Mouse (Mus musculus) midbrain, postnatal 0 days (tissue): ENCODE measurements at regions not wholly inside any gene's neighbourhood (a gene's known extent, or its start where the extent isn't known, plus 50 kb on each side); places are given as distances from the start of the nearest gene placed in this dataset.
A peak's percentile ranks its signal among the peaks of the same experiment; 100 is the strongest.

Source experiments
- ATAC-seq: fragments of 200-750 bp; cut with Nextera tagmentation; 2 replicates; pipeline ENCODE4 v1.8.0; 2017; ENCODE audit warnings: moderate number of reproducible peaks, mild to moderate bottlenecking, moderate TSS enrichment, moderate library complexity; ENCODE audit not compliant: low FRiP score
- DNase-seq: peaks from one replicate; pipeline ENCODE4 v3.0.0-alpha.2; 2015; ENCODE audit warnings: low spot score
- H3K27ac ChIP-seq: fragments of 300-500 bp; sonication (generic); 2 replicates; pipeline ENCODE4 v1.5.1; 2014; ENCODE audit warnings: low read depth, mild to moderate bottlenecking, low read length, mixed read lengths
- H3K27me3 ChIP-seq: fragments of 300-500 bp; sonication (generic); 2 replicates; pipeline ENCODE4 v1.6.1; 2014; ENCODE audit warnings: low read length, control low read depth, mixed read lengths; ENCODE audit not compliant: insufficient read depth
- H3K36me3 ChIP-seq: fragments of 300-500 bp; sonication (generic); 2 replicates; pipeline ENCODE4 v1.6.1; 2014; ENCODE audit warnings: low read length, control low read depth, mixed read lengths; ENCODE audit not compliant: insufficient read depth
- H3K4me1 ChIP-seq: fragments of 300-500 bp; sonication (generic); 2 replicates; pipeline ENCODE4 v1.6.1; 2014; ENCODE audit warnings: mild to moderate bottlenecking, control low read depth, antibody characterized with exemption, low read length, mixed read lengths; ENCODE audit not compliant: insufficient read depth
- H3K4me2 ChIP-seq: fragments of 300-500 bp; sonication (generic); 2 replicates; pipeline ENCODE4 v1.6.1; 2014; ENCODE audit warnings: low read depth, mild to moderate bottlenecking, low read length, mixed read lengths; ENCODE audit not compliant: poor library complexity, severe bottlenecking
- H3K4me3 ChIP-seq: fragments of 300-500 bp; sonication (generic); 2 replicates; pipeline ENCODE4 v1.5.1; 2014; ENCODE audit warnings: low read depth, mild to moderate bottlenecking, low read length, moderate library complexity
- H3K9ac ChIP-seq: fragments of 300-500 bp; sonication (generic); replicated peaks from 2 replicates; pipeline ENCODE4 v1.6.1; 2014; ENCODE audit warnings: mild to moderate bottlenecking, low read length, moderate library complexity, mixed read lengths; ENCODE audit not compliant: poor library complexity, severe bottlenecking
- H3K9me3 ChIP-seq: fragments of 300-500 bp; sonication (generic); 2 replicates; pipeline ENCODE4 v1.6.1; 2016; ENCODE audit warnings: low read length, control low read depth
- CTCF ChIP-seq: IDR thresholded peaks from 2 replicates; pipeline ENCODE4 v1.5.1; 2016; ENCODE audit warnings: antibody characterized with exemption, mild to moderate bottlenecking
- WGBS: fragments of 180-500 bp; shearing (Covaris S2); extraction: QIAGEN DNeasy Blood & Tissue Kit; methylation state at CpG from one replicate; pipeline ENCODE4 v1.1.7; 2014; 5-methylcytosine and 5-hydroxymethylcytosine counted together

GRCm38 (mm10) chr5:82089401-82089800 is 1069.5 kb downstream of the Adgrl3 start:
- H3K9ac ChIP-seq = no peak overlapping the region
- WGBS = 72% methylated on average over 2 of the region's 2 CpGs
- H3K27ac ChIP-seq = no peak overlapping the region
- no peak overlapping the region for H3K4me2 ChIP-seq
- H3K4me3 ChIP-seq = no peak overlapping the region
- H3K4me1 ChIP-seq = no peaks in the 10 kb centered on the region
- H3K36me3 ChIP-seq = no peaks in the 10 kb centered on the region
- no peaks in the 10 kb centered on the region for H3K9me3 ChIP-seq
- TF ChIP-seq CTCF = no peak
- ATAC-seq = no peak
- H3K27me3 ChIP-seq = no peaks in the 10 kb centered on the region
- no peak for DNase-seq

- DNase-seq = no peak
Measured at GRCm38 (mm10) chr5:82103056-82103807, 1083.3 kb downstream of the Adgrl3 start.

GRCm38 (mm10) chr5:82103857-82104256 is 1083.9 kb downstream of the Adgrl3 start:
- no peak for ATAC-seq
- Histone ChIP-seq H3K27ac (no peak overlapping the region), H3K4me1 (no peaks in the 10 kb centered on the region), H3K27me3 (no peaks in the 10 kb centered on the region), H3K4me3 (no peak overlapping the region), H3K9ac (no peak overlapping the region), H3K9me3 (no peaks in the 10 kb centered on the region), H3K4me2 (no peak overlapping the region), H3K36me3 (no peaks in the 10 kb centered on the region)
- no peak for TF ChIP-seq CTCF
- DNase-seq = no peak
- WGBS = 95% methylated on average over 3 of the region's 3 CpGs

More at GRCm38 (mm10) chr5:82103056-82103807, 1083.3 kb downstream of the Adgrl3 start:
- 88% methylated on average over 6 of the region's 6 CpGs for WGBS
- ATAC-seq = no peak
- no peak overlapping the region for H3K4me2 ChIP-seq
- H3K36me3 ChIP-seq = no peaks in the 10 kb centered on the region
- no peak overlapping the region for H3K27ac ChIP-seq
- H3K27me3 ChIP-seq = no peaks in the 10 kb centered on the region
- no peak overlapping the region for H3K4me3 ChIP-seq
- H3K4me1 ChIP-seq = no peaks in the 10 kb centered on the region
- TF ChIP-seq CTCF = no peak
- H3K9ac ChIP-seq = no peak overlapping the region
- H3K9me3 ChIP-seq = no peaks in the 10 kb centered on the region

GRCm38 (mm10) chr5:82125921-82126459 is 1106.1 kb downstream of the Adgrl3 start:
- 31% methylated on average over 2 of the region's 2 CpGs for WGBS
- Histone ChIP-seq H3K27ac (no peak overlapping the region), H3K9me3 (no peaks in the 10 kb centered on the region), H3K27me3 (no peaks in the 10 kb centered on the region), H3K4me1 (no peaks in the 10 kb centered on the region), H3K4me2 (no peak overlapping the region), H3K4me3 (no peak overlapping the region), H3K36me3 (no peaks in the 10 kb centered on the region), H3K9ac (no peak overlapping the region)
- TF ChIP-seq CTCF = no peak
- no peak for ATAC-seq
- peak; percentile 9 for DNase-seq

- H3K9me3 ChIP-seq = no peaks in the 10 kb centered on the region
- 93% methylated on average over 1 of the region's 1 CpGs for WGBS
- H3K4me3 ChIP-seq = no peak overlapping the region
- no peak overlapping the region for H3K27ac ChIP-seq
- no peak for TF ChIP-seq CTCF
- H3K36me3 ChIP-seq = no peaks in the 10 kb centered on the region
- DNase-seq (no peak), ATAC-seq (no peak)
- H3K4me2 ChIP-seq = no peak overlapping the region
- no peaks in the 10 kb centered on the region for H3K4me1 ChIP-seq
- H3K27me3 ChIP-seq = no peaks in the 10 kb centered on the region
- no peak overlapping the region for H3K9ac ChIP-seq
Measured at GRCm38 (mm10) chr5:82142063-82142462, 1122.1 kb downstream of the Adgrl3 start.
